8 mouse cellular contexts compared by ENCODE assay signal in genomic region chr11:120086702-120087152, GRCm38 (mm10). TPM values are rescaled to one million over a fixed set of nuclear protein-coding genes. Genes with fewer than 3 reads are reported as not detected.
DNase-seq lines count a peak whose midpoint lies in the region; ATAC-seq and TF ChIP-seq lines count a peak whose summit lies in the region.

TSS of gene Cep131 (minus strand) at chr11:120086827.

- H3K9ac ChIP-seq in MEL (ENCODE audit: control insufficient read depth, low read depth, low read length, poor library complexity, severe bottlenecking) = peak within 1 kb of the TSS; percentile 82
- H3K9ac ChIP-seq in forebrain, postnatal 0 days = peak within 1 kb of the TSS; percentile 87
- peak within 1 kb of the TSS; percentile 98 for H3K9ac ChIP-seq in lung, embryonic 15.5 days

- H3K27me3 ChIP-seq in MEL (ENCODE audit: control insufficient read depth in 1 of 2, insufficient read depth in 2 of 2, low read length in 2 of 2) = no peaks in the 10 kb centered on the region
- no peaks in the 10 kb centered on the region for H3K27me3 ChIP-seq in cerebellum, adult 2 months (ENCODE audit: control insufficient read depth, insufficient read depth, low read length)
- no peaks in the 10 kb centered on the region for H3K27me3 ChIP-seq in forebrain, postnatal 0 days (ENCODE audit: insufficient read depth, low read length)
- no peaks in the 10 kb centered on the region for H3K27me3 ChIP-seq in lung, embryonic 15.5 days

- peak; percentile 47 to 91; a peak in 3 of 4 replicates for TF ChIP-seq POLR2A in MEL (IDR thresholded peaks at IDR 0.05; ENCODE audit: control insufficient read depth in 1 of 2, insufficient read depth in 1 of 2, low read depth in 1 of 2, low read length in 2 of 2, poor library complexity in 1 of 2)
- peak; percentile 73 for TF ChIP-seq POLR2A in cerebellum, adult 2 months (IDR thresholded peaks at IDR 0.05; ENCODE audit: borderline replicate concordance, insufficient read depth, low read length)

- H3K4me2 ChIP-seq in forebrain, postnatal 0 days (ENCODE audit: low read depth) = peak within 1 kb of the TSS; percentile 87
- peak within 1 kb of the TSS; percentile 93 for H3K4me2 ChIP-seq in lung, embryonic 15.5 days

- ATAC-seq in forebrain, postnatal 0 days = peak; percentile 100
- peak; percentile 99 for ATAC-seq in lung, embryonic 15.5 days (ENCODE audit: borderline replicate concordance, extremely low read depth, low FRiP score, low TSS enrichment)

- H3K4me3 ChIP-seq in MEL (ENCODE audit: control insufficient read depth in 1 of 2, insufficient read depth in 1 of 2, low read depth in 2 of 2, low read length in 2 of 2) = peak within 1 kb of the TSS; percentile 72 to 89
- peak within 1 kb of the TSS; percentile 65 for H3K4me3 ChIP-seq in cerebellum, adult 2 months (replicated peaks; ENCODE audit: insufficient read depth, low read depth, low read length)
- peak within 1 kb of the TSS; percentile 77 for H3K4me3 ChIP-seq in forebrain, postnatal 0 days (ENCODE audit: low read depth, low read length)
- H3K4me3 ChIP-seq in lung, embryonic 15.5 days = peak within 1 kb of the TSS; percentile 96

- TF ChIP-seq CTCF in MEL (IDR thresholded peaks at IDR 0.05 in 2 of 3, conservative IDR thresholded peaks at IDR 0.05 in 1 of 3; ENCODE audit: control insufficient read depth in 1 of 3, insufficient read depth in 1 of 3, low read depth in 2 of 3, low read length in 3 of 3, poor library complexity in 1 of 3, severe bottlenecking in 1 of 3) = no peak
- no peak for TF ChIP-seq CTCF in cerebellum, adult 2 months (IDR thresholded peaks at IDR 0.05; ENCODE audit: borderline replicate concordance, insufficient read depth, low read depth, low read length)
- no peak for TF ChIP-seq CTCF in forebrain, postnatal 0 days (IDR thresholded peaks at IDR 0.05; ENCODE audit: low read depth)

- peak; percentile 99 for DNase-seq in MEL (ENCODE audit: low read depth, low spot score)
- peak; percentile 98 to 99 for DNase-seq in cerebellum, adult 2 months
- peak; percentile 97 for DNase-seq in forebrain, postnatal 0 days
- peak; percentile 99 for DNase-seq in heart, postnatal 4 days
- peak; percentile 97 for DNase-seq in layer of hippocampus, adult 8-10 months (ENCODE audit: low spot score in 2 of 2)
- DNase-seq in ovary, adult 18-20 months (ENCODE audit: low spot score) = peak; percentile 97
- DNase-seq in thymus, postnatal 0 days (ENCODE audit: low spot score) = peak; percentile 98

- H3K4me1 ChIP-seq in MEL (ENCODE audit: control insufficient read depth in 1 of 2, insufficient read depth in 2 of 2, low read length in 2 of 2) = peaks cover 4 to 21% of the 10 kb centered on the region in 2 experiments; a peak in 3 of 4 replicates
- peaks cover 16% of the 10 kb centered on the region for H3K4me1 ChIP-seq in cerebellum, adult 2 months (ENCODE audit: control insufficient read depth, insufficient read depth, low read length)
- peaks cover 9% of the 10 kb centered on the region for H3K4me1 ChIP-seq in forebrain, postnatal 0 days (ENCODE audit: insufficient read depth)
- H3K4me1 ChIP-seq in lung, embryonic 15.5 days = peaks cover 21% of the 10 kb centered on the region

- H3K9me3 ChIP-seq in MEL (replicated peaks; ENCODE audit: insufficient read depth, low read length) = no peaks in the 10 kb centered on the region
- H3K9me3 ChIP-seq in forebrain, postnatal 0 days (ENCODE audit: low read length) = no peaks in the 10 kb centered on the region
- H3K9me3 ChIP-seq in lung, embryonic 15.5 days = no peaks in the 10 kb centered on the region

- peak within 1 kb of the TSS; percentile 63 for H3K27ac ChIP-seq in MEL (ENCODE audit: control insufficient read depth, low read depth, low read length)
- peak within 1 kb of the TSS; percentile 84 for H3K27ac ChIP-seq in cerebellum, adult 2 months (ENCODE audit: insufficient read depth, low read length)
- H3K27ac ChIP-seq in forebrain, postnatal 0 days (ENCODE audit: low read depth, low read length) = peak within 1 kb of the TSS; percentile 66
- H3K27ac ChIP-seq in lung, embryonic 15.5 days = peak within 1 kb of the TSS; percentile 80

- H3K36me3 ChIP-seq in MEL (ENCODE audit: control insufficient read depth in 1 of 2, insufficient read depth in 2 of 2, low read length in 2 of 2) = no peaks in the 10 kb centered on the region; a peak in 1 of 4 replicates
- H3K36me3 ChIP-seq in forebrain, postnatal 0 days (ENCODE audit: insufficient read depth) = peaks cover 33% of the 10 kb centered on the region
- peaks cover 15% of the 10 kb centered on the region for H3K36me3 ChIP-seq in lung, embryonic 15.5 days

- no peak for TF ChIP-seq EP300 in MEL (IDR thresholded peaks at IDR 0.05; ENCODE audit: low read depth in 1 of 2, low read length in 2 of 2)

- peaks cover 3% of the 10 kb centered on the region; the same call in 1 of the 2 replicates for H3K79me2 ChIP-seq in MEL (ENCODE audit: control insufficient read depth, insufficient read depth, low read length, poor library complexity)

- no peak for TF ChIP-seq RAD21 in MEL (IDR thresholded peaks at IDR 0.05; ENCODE audit: low read depth, low read length)

- WGBS in cerebellum, adult 2 months = 0% methylated on average over 42 of the region's 42 CpGs
- 1% methylated on average over 38 of the region's 42 CpGs for WGBS in forebrain, postnatal 0 days
- WGBS in lung, embryonic 15.5 days = under 1% methylated on average over 42 of the region's 42 CpGs

TF ChIP-seq in MEL, 35 proteins besides CTCF, POLR2A, EP300 and RAD21:
- TF ChIP-seq SIN3A (IDR thresholded peaks at IDR 0.05; ENCODE audit: low read length) (peak; percentile 19; the same call in 1 of the 2 replicates), POLR2AphosphoS2 (IDR thresholded peaks at IDR 0.05; ENCODE audit: low read length) (peak; percentile 54; the same call in 1 of the 2 replicates), MYC (IDR thresholded peaks at IDR 0.05; ENCODE audit: low read depth, low read length) (no peak), ZC3H11A (IDR thresholded peaks at IDR 0.05; ENCODE audit: low read depth, low read length) (no peak), ELF1 (IDR thresholded peaks at IDR 0.05; ENCODE audit: low read depth, low read length) (0 out of 2 replicates have a peak, but pooled peaks have one; percentile 22), TCF12 (IDR thresholded peaks at IDR 0.05; ENCODE audit: low read depth, low read length) (peak; percentile 39; the same call in 1 of the 2 replicates), GATA1 (IDR thresholded peaks at IDR 0.05; ENCODE audit: low read depth, low read length) (no peak), CHD1 (IDR thresholded peaks at IDR 0.05; ENCODE audit: low read depth, low read length) (no peak), MEF2A (IDR thresholded peaks at IDR 0.05; ENCODE audit: extremely low read depth, insufficient replicate concordance, low read depth, low read length, poor library complexity, severe bottlenecking) (no peak), NRF1 (IDR thresholded peaks at IDR 0.05; ENCODE audit: insufficient read depth, low read depth, low read length, poor library complexity, severe bottlenecking) (peak; percentile 62), CHD2 (IDR thresholded peaks at IDR 0.05; ENCODE audit: low read length) (peak; percentile 57; the same call in 1 of the 2 replicates), ETS1 (IDR thresholded peaks at IDR 0.05; ENCODE audit: low read depth, low read length) (no peak), GABPA (IDR thresholded peaks at IDR 0.05; ENCODE audit: low read depth, low read length) (no peak), POLR2AphosphoS5 (IDR thresholded peaks at IDR 0.05; ENCODE audit: borderline replicate concordance, low read depth, low read length) (no peak), MAX (IDR thresholded peaks at IDR 0.05; ENCODE audit: low read length) (no peak), NELFE (IDR thresholded peaks at IDR 0.05; ENCODE audit: low read depth, low read length) (peak; percentile 85), MAZ (IDR thresholded peaks at IDR 0.05; ENCODE audit: low read depth, low read length) (peak; percentile 81), MYB (IDR thresholded peaks at IDR 0.05; ENCODE audit: low read depth, low read length) (no peak), UBTF (IDR thresholded peaks at IDR 0.05; ENCODE audit: borderline replicate concordance, insufficient read depth, low read depth, low read length) (no peak), TBP (IDR thresholded peaks at IDR 0.05; ENCODE audit: low read depth, low read length) (no peak), ZKSCAN1 (IDR thresholded peaks at IDR 0.05; ENCODE audit: low read depth, low read length) (no peak), MXI1 (IDR thresholded peaks at IDR 0.05; ENCODE audit: low read depth, low read length) (peak; percentile 39; the same call in 1 of the 2 replicates), MAFK (IDR thresholded peaks at IDR 0.05; ENCODE audit: borderline replicate concordance, low read depth, low read length) (no peak), E2F4 (IDR thresholded peaks at IDR 0.05; ENCODE audit: borderline replicate concordance, low read depth, low read length) (no peak), ZMIZ1 (IDR thresholded peaks at IDR 0.05; ENCODE audit: low read depth, low read length) (peak; percentile 73; the same call in 1 of the 2 replicates)

RNA-seq across cellular contexts. Expression of gene Cep131, which starts in this region (rescaled TPM):
- total RNA-seq in MEL (2012; rRNA removed) = 17.6 and 21.6 TPM in 2 replicates
- polyA plus RNA-seq in MEL (2012; ENCODE audit: insufficient read depth in 1 of 2, insufficient read length in 2 of 2, low read depth in 1 of 2, low replicate concordance in 2 of 2, missing spikeins in 1 of 2) = 10 to 100 TPM in 1 of 2 experiments, not detected in 1; 26.6 TPM
- 32.3 and 33.0 TPM in 2 replicates for polyA plus RNA-seq in cerebellum, adult 2 months (2012; rRNA removed)
- 18.3 and 21.4 TPM in 2 replicates for total RNA-seq in forebrain, postnatal 0 days (2014; rRNA removed)
- polyA plus RNA-seq in forebrain, postnatal 0 days (2015; fragmentation: Nextera tagmentation; extraction: Ambion mirVana) = 21.0 and 22.0 TPM in 2 replicates
- total RNA-seq in heart, postnatal 4 days (2021) = 10 to 100 TPM; 11.6 to 12.6 TPM
- total RNA-seq in layer of hippocampus, adult 8-10 months (2022) = 10 to 100 TPM; 34.0 to 41.5 (median 35.9) TPM
- polyA plus RNA-seq in lung, embryonic 15.5 days (2015; fragmentation: Nextera tagmentation; extraction: Ambion mirVana) = 22.0 and 28.8 TPM in 2 replicates
- 9.5 and 11.2 TPM in 2 replicates for polyA plus RNA-seq in thymus, postnatal 0 days (2015; fragmentation: Nextera tagmentation; extraction: Ambion mirVana)

Comparison
In these comparisons a context has a peak if more than half of its experiments do, and no peak if none do; other contexts are left out.
1. Peak in every context shown above with its lines: DNase-seq, ATAC-seq, H3K4me3 ChIP-seq and H3K27ac ChIP-seq.